Mouse (Mus musculus) layer of hippocampus, adult 11-12 months (tissue): ENCODE results near the gene Fancd2.

Source experiments
- DNase-seq: peaks from one replicate; pipeline ENCODE4 v3.0.0; 2022; ENCODE audit warnings: low spot score

The Fancd2 gene

DNA sequence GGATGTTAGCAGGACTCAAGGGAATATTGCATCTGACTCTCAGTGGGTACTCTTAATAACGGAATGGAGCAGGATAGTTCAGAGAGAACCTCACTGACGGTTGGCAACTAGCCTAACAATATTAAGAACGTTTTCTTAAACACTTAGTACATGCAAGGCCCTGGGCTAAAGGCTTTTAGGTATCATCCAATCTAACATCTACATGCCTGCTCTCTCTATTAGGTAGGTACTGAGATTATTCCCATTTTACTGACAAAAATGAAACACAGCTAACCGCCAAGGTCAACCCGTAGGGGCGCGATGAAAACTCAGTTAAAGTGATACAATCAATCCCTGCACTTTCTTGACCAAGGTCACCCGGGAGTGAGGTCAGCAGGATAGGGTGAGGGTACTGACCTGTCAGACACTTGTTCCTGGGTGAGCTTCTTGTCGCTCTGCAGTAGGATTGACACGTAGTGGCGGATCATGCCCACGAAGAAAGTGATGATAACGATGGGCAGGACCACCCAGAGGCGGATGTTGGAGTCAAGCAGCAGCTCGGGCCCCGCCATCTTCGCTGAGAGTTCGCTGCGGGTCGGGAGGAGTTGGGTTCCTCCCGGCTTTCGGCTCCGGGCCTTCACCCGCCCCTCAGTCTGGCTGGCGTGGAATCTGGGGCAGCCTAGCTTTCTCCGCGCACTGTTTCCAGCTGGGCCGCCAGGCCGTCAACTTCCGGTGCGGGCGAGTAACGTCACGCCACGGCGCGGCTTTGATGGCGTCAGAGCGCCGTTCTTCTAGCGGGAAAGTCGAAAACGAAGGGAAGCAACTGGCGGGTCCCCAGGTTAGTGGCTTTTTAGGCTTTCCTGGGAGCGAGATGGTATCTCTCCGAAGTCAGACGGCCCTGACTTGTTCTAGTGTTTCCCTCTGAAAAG, at the start of gene Fancd2, which contains the start of gene Emc3:
Gene Fancd2 (plus strand): TSS at position 751 of the 908 bp plus-strand sequence.
Gene Emc3 (minus strand): TSS at position 721 of the 908 bp plus-strand sequence.
- DNase-seq, result peak; percentile 89

DNA sequence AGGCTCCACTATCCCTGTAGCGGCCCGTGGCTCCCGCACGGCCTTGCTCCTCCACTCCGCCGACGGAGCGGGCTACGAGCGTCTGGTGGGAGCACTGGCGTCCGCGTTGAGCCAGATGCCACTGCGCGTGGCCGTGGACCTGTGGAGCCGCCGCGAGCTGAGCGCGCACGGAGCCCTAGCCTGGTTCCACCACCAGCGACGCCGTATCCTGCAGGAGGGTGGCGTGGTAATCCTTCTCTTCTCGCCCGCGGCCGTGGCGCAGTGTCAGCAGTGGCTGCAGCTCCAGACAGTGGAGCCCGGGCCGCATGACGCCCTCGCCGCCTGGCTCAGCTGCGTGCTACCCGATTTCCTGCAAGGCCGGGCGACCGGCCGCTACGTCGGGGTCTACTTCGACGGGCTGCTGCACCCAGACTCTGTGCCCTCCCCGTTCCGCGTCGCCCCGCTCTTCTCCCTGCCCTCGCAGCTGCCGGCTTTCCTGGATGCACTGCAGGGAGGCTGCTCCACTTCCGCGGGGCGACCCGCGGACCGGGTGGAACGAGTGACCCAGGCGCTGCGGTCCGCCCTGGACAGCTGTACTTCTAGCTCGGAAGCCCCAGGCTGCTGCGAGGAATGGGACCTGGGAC, 48.9 kb upstream of the Fancd2 start:
- peak; percentile 54 for DNase-seq

DNA sequence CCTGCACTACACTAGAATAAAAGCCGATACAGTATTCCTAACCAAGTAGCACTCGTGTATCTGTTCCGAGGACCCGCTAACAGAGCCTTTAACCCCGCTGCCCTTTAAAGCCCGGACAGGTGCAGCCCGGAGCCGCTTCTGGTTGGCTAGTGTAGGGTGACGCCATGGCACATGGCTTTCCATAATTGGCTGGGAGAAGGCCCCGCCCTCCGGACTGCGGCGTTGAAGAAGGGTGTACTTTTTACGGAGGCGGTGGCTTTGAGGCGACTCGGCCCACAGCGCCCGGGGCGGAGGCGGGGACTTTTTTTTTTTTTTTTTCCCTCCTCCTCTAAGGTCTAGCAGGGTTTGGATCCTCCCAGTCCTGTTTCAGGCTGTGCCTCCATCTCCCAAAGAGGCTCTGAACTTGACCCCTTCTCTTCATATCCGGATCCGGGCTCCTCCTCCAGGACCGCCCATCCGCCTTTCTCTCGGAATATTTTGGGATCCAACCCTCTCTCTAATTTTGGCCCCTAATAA, 48.3 kb upstream of the Fancd2 start, which contains the start of gene Creld1:
Gene Creld1 (plus strand): TSS at position 198 of the 516 bp plus-strand sequence.
- DNase-seq, result peak; percentile 96

DNA sequence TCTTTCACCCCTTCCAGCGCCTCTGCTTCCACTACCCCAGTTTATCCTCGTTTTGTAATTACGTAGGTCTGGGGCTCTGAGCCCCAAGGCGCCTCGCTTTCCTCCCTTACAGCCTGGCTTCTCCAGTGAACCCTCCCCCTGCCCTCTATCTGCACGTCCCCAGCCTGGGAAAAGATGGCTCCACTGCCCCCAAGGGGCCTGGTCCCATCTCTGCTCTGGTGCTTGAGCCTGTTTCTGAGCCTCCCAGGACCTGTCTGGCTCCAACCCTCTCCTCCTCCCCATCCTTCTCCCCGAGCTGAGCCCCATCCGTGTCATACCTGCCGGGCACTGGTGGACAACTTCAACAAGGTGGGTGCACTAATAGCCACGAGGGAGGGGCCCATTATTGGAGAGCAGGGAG, 47.8 kb upstream of the Fancd2 start:
- no peak for DNase-seq

DNA sequence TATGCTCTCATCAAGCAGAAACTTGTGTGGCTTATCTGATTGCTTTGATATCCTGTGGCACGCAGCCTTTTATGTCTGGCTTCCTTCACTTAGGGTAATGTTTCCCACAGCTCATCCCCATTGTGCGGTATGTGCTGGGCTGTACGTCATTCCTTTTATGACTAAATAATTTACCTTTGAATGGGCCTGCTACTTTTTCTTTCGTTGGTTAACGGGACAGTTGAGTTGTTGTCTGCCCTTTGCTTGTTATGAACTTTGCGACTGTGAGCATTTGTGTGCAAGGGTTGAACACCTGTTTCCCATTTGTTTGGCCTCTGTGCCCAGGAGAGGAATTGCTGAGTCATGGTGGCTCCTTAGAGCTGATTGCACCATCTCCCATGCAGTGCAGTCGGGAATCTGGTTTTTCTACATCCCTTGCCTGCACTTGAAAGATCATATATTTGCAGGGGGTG, 44.3 kb upstream of the Fancd2 start:
- no peak for DNase-seq

DNA sequence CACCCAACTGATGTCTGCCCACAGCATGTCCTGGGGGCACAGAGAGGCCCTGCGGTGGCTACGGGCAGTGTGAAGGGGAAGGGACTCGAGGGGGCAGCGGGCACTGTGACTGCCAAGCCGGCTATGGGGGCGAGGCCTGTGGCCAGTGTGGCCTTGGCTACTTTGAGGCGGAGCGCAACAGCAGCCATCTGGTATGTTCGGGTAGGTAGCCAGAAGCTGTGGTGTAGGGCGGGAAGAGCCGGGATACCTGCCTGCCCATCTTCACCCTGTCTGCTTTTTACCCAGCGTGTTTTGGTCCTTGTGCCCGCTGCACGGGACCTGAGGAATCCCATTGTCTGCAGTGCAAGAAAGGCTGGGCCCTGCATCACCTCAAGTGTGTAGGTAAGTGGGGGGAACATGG, 42.1 kb upstream of the Fancd2 start:
- no peak for DNase-seq

DNA sequence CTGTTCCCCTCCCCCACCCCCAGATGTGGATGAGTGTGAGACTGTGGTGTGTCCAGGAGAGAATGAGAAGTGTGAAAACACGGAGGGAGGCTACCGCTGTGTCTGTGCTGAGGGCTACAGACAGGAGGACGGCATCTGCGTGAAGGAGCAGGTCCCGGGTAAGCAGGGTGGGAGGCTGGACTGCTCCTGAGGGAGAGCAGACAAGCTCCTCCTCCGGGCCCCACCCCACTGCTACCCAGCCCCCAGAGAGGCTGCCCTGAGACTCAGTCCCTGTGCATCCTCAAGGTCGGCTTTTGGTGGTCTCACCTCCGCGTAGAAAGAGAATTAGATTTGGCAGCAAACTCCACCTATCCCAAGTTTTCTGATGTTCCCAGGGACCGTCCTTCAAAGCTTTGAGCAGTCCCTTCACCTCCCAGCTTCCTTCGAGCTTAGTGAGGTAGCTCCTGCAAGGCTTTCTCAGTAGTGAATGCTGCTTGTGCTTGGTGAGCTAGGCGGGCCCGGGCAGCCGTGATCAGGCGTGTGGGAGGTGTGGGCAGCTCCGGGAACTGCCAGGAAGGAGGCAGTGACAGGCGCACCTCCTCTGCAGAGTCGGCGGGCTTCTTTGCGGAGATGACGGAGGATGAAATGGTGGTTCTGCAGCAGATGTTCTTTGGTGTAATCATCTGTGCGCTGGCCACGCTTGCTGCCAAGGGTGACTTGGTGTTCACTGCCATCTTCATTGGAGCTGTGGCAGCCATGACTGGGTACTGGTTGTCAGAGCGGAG, 39.2 kb upstream of the Fancd2 start:
- DNase-seq, result peak; percentile 47

DNA sequence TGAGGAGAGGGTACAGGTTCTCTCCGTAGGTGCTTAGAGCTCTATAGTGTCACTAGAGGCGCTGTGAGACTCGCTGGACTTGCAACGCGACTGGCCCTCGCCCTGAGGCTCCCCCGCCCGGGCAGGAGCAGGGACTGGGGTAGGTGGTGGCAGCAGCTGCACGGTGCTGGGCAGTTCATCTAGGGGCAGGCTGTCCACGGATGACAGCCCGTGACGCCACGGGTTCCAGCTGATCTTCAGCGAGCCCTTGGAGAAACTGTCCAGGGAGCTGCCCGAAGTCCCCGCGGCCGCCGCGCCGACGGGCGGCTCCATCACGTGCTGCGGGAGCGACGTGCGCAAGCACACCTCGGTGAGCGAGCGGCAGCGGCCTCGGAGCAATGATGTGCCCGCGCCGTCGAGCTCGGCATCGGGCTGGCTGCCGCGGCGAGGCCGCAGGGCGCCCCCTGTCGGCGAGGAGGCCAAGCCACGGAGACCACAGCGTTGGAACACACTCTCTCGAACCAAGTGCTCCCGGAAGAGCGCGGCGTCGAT, 37.2 kb upstream of the Fancd2 start:
- DNase-seq, result peak; percentile 73

DNA sequence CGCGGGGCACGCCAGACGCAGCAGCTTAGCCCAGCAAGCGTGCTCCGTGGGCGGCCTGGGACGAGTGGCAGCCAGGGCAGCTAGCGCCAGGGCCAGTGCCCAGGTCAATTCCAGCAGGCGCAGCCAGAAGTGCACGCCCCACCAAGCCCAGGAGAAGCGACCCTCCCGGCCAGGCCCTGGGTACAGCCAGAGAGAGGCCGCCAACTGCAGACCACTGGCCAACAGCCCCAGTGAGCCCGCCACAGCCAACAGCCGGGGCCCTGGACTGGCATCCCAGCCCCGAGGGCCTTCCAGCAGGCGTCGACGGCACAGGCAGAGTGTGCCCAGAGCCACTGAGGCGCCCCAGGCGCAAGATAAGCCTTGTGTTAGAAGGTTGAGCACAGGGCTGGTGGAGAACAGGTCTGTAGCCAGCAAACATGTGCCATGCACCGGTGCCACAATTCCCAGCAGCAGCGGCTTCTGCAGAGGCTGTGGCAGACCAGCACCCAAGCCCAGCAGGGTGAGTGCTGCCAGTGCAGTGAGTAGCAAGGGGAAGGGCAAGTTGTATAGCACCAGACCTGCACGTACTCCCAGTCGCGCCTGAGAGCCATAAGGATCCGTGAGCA, 36.3 kb upstream of the Fancd2 start:
- no peak for DNase-seq

DNA sequence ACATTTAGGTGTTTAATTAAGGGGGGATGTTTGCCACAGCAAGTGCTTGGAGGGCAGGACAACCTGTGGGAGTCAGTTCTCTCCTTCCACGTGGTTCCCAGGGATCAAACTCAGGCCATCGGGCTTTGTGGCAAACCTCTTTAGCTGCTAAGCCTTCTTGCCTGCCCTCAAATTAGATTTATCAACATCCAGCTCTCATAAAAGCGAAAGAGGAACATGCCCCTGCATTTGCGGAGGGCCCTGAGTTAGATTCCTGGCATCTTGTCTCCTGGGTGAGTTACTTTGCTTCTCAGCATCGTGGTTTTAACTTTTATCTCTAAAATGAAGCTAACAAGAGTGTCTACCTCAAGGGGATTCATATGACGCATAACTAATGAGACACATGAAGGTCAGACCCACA, 32.1 kb upstream of the Fancd2 start:
- no peak for DNase-seq

DNA sequence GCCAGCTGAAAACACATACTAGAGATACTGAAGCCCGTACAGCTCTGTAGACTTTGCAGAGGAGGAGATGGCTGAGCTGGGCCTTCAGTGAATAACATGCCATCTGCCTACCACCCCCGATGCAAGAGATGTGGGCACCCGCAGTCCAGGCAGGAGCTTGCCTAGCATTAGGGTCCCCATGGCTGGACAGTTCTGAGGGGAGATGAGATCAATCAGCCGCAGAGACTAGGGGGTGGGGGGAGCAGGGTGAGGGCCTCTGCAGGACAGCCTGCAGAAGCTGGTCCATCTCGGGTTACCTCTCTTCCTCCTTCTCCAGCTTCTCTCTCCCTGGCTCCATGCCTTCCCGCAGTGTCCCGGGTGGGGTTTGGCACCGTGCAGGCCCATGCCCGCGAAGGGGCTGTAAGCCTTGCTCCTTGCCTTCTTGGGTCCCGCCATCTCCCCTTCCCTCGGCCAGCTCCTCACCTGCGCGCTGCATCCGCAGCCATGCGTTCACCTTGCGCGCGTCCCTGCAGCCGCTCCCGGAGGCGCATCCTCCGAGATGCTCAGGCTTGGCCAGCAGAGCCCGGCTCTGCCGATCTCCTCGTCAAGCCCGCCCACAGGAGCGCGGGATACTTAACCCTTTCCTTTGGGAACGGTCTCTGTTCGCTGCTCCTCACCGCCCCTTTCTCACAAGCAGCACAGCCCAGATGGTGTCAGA, 29.9 kb upstream of the Fancd2 start, which contains the start of gene Prrt3:
Gene Prrt3 (minus strand): TSS at position 544 of the 697 bp plus-strand sequence.
- peak; percentile 68 for DNase-seq

DNA sequence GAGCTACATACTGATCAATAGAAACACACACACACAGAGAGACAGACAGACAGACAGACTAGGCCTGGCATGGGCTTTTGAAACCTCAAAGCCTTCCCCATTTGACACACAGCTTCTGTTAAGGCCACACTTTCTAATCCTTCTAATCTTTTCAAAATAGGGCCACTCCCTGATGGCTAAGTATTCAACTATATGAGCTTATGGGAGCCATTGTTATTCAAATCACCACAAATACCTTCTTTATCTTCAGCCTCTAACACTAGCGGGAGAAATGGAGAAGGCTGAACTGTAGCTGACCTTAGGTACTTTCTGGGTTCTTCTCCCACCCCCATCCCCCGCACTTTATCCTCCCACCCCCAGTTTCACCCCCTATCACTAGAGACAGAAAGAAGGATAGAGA, 28.7 kb upstream of the Fancd2 start:
- no peak for DNase-seq

DNA sequence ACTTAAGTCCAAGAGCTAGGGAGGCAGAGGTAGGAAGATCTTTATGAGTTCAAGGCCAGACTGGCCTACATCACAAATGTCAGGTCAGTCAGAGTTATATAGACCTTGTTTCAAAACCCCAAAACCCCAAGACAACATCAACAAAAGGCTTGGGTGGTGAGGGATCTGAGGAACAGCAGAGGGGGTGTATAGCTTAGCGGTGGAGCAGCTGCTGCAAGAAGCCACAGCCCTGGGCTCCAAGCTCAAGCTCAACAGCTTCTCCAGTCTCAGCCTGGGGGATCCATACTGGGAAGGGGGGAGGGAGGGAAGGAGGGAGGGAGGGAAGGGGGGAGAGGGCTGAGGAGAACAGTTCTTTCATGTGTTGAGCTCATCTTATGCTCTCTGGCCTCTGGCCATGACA, 25.8 kb upstream of the Fancd2 start:
- no peak for DNase-seq

DNA sequence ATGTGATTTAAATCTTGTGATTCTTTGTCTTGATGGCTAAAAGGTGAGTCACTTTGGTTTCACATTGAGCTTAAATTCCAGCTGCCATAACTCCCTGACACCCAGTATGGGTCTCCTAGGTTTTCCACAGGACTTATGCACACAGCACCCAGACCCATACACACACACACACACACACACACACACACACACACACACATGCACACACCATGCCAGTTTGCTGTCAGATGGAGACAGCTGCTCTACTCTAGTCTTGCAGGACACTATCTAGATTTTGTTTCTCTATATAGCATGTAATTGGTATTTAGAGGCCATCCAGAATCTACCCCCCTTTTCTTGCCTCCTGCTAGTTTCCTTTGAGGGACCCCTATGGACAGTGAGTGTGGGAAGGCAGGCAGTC, 24.4 kb upstream of the Fancd2 start:
- no peak for DNase-seq

DNA sequence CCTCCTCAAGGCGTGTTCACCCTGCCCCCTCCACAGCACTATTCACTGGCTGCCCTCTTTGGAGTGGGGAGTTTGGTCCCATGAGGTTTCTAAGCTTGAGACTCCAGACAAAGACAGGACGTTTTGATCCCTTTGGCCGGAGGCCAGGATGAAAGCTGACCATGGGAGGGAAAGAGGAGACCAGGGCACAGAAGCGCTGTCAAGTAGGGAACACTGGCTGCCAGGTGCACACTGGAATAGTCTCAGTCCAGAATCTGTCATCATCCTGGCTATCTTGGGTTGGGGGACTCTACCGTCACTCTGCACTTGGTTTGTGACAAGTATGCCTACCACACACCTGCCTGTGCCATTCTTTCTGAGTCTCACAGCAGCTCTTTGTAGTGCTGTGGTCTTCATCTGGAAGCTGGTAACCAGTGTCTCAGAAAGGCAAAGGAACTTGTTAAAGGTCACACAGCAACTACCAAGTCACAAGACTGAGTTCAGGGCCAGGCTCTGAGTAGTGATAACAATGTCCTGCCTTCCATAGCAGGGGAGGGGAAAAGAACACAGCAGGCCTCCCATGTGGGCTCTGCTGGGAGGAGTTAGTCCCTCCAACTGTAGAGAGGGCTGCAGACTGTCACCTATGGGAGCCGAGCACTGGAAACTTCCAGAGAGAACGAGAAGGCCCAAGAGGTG, 23.1 kb upstream of the Fancd2 start:
- DNase-seq, result no peak

DNA sequence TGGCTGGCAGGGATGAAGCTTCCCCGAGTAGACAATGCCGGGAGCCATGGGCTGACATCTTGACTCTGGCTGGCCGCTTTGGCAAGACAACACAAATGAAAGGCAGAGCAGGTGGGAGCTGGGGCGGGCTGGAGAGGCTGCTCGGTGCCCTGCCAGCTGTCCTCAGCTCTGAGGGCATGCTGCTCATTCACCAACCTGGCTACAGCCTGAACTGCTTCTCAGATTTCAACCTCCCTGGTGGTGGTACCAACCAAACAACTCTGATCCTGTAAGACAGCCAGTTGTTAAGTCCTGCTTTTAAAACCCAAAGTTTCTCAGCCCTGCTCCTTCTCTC, 22.6 kb upstream of the Fancd2 start:
- no peak for DNase-seq

DNA sequence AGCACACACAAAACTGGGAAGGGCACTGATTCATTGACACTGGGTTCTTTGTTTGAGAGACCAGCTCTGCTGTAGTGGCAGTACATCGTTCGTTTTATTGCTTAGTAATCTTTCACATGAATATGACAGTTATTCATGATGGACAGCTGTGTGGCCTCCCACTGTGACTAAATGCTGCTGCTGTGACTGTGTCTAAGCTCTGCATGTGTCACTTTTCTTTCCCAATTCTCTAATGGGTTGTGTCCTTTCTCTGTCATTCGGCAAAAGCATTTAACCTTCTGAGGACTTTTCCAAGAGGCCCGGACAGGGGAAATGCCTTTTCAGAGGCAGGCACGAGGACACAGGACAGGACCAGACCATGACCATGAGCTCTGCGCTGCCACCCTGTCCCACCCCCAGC, 17.5 kb upstream of the Fancd2 start:
- no peak for DNase-seq

DNA sequence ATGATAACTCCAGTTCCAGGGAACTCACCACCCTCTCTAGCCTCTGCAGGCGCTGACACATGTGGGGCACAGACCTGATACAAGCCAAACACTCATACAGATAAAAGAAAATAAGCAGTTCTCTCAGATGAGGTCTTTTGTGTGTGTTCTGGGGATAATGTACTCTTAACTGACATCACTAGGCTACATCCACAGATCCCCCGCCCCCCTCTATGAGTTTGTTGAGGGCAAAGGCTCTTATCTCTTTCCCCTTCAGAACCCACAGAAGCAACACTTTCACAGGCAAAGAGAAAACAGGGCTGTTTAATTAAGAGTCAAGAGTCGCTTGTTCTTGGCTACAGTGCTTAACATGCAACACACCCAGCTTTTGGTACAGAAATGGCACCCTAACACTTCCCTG, 16.9 kb upstream of the Fancd2 start:
- no peak for DNase-seq

DNA sequence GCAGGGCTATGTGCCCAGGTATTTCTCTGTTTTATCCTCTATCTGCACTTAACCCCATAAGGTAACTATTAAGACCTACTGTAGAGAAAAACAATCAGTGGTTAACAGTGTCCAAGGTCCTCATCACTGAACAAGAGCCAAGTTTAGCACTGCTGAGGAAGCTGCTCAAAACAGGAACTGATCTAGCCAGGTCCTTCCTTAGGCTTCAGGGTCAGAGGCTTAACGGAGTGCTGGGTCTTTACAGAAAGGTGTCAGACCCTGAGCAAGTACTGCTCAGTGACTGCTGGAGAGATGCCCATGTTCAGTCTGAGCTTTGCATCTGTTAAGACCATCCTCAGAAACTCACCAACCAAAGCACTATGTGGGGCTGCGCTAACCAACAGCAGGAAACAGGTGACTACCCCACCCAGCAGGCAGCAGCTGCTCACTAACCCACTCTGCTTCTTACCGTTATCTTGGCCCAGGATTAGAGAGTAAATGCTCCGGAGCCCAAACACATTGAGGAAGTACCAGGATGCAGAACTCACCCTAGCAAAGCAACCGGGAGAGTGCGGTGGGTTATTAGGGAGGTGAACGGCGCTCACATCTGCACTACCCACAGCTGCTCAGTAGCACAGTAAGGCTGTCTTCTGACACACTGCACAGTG, 13.9 kb upstream of the Fancd2 start:
- DNase-seq, result no peak

DNA sequence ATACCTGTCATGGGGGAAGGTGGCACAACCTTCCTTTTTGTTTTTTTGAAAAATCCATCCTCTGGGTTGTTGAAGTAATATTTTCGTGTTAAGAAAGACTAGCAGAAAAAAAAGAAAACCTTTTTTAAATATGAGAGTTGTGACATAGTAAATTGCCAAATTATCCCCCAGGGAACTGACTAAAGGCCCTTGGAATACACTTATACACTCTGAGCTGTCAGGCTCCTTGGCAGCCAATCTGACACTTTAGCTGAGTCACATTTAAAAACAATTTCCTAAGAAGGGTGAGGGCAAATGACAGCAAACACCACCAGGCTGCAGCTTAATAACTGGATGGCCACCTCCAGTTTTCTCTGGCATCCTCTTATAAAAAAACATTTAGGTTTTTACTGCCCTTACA, 9.2 kb upstream of the Fancd2 start:
- DNase-seq, result no peak
